Mouse (Mus musculus) forebrain, embryonic 13.5 days (tissue): ENCODE results near the gene Tshb. TPM values are rescaled to one million over a fixed set of nuclear protein-coding genes. Genes with fewer than 3 reads are reported as not detected.

ENCODE experiments used
- ATAC-seq: fragments of 200-750 bp; cut with Nextera tagmentation; 2 replicates; pipeline ENCODE4 v1.8.0; 2017
- H3K27ac ChIP-seq: fragments of 300-500 bp; sonication (generic); 2 replicates; pipeline ENCODE4 v1.5.1; 2015; ENCODE audit warnings: inconsistent platforms, mild to moderate bottlenecking, moderate library complexity
- H3K27me3 ChIP-seq: fragments of 300-500 bp; sonication (generic); 2 replicates; pipeline ENCODE4 v1.6.1; 2015; ENCODE audit warnings: mild to moderate bottlenecking, inconsistent platforms
- H3K36me3 ChIP-seq: fragments of 300-500 bp; sonication (generic); 2 replicates; pipeline ENCODE4 v1.6.1; 2015; ENCODE audit warnings: mild to moderate bottlenecking, inconsistent platforms; ENCODE audit not compliant: poor library complexity, severe bottlenecking
- H3K4me1 ChIP-seq: fragments of 300-500 bp; sonication (generic); 2 replicates; pipeline ENCODE4 v1.6.1; 2015; ENCODE audit warnings: inconsistent platforms
- H3K4me2 ChIP-seq: fragments of 300-500 bp; sonication (generic); 2 replicates; pipeline ENCODE4 v1.6.1; 2015; ENCODE audit warnings: inconsistent platforms, mild to moderate bottlenecking, moderate library complexity
- H3K4me3 ChIP-seq: fragments of 300-500 bp; sonication (generic); 2 replicates; pipeline ENCODE4 v1.5.1; 2015; ENCODE audit warnings: mild to moderate bottlenecking, inconsistent platforms
- H3K9ac ChIP-seq: fragments of 300-500 bp; sonication (generic); 2 replicates; pipeline ENCODE4 v1.6.1; 2015; ENCODE audit warnings: mild to moderate bottlenecking, inconsistent platforms
- H3K9me3 ChIP-seq: fragments of 300-500 bp; sonication (generic); replicated peaks from 2 replicates; pipeline ENCODE4 v1.6.1; 2016; ENCODE audit warnings: inconsistent platforms
- WGBS: fragments of 180-500 bp; shearing (Covaris S2); methylation state at CpG from one replicate; pipeline ENCODE4 v1.1.7; 2015; 5-methylcytosine and 5-hydroxymethylcytosine counted together
- polyA plus RNA-seq: library from polyadenylated mRNA; unstranded; fragments of >200 nt; fragmentation: Nextera tagmentation; extraction: Ambion mirVana; gene quantifications from 2 replicates; pipeline ENCODE4 v1.2.1, GENCODE M21; 2015

The Tshb gene
- polyA plus RNA-seq, 1 experiment from 2014 or later = 0.12 TPM

GRCm38 (mm10) chr3:102735638-102736037, 46.9 kb downstream of the Tshb start:
- Histone ChIP-seq H3K9ac (peak overlapping the region; percentile 79), H3K4me3 (peak overlapping the region; percentile 63), H3K27me3 (peaks cover 5% of the 10 kb centered on the region; the same call in 1 of the 2 replicates), H3K9me3 (no peaks in the 10 kb centered on the region), H3K36me3 (no peaks in the 10 kb centered on the region), H3K4me2 (peak overlapping the region; percentile 85), H3K27ac (no peak overlapping the region), H3K4me1 (peaks cover 22% of the 10 kb centered on the region)
- ATAC-seq = peak; percentile 36; the same call in 1 of the 2 replicates
- 45% methylated on average over 6 of the region's 6 CpGs for WGBS

- under 1% methylated on average over 33 of the region's 33 CpGs for WGBS
- Histone ChIP-seq H3K4me3 (peak overlapping the region; percentile 63), H3K36me3 (no peaks in the 10 kb centered on the region), H3K4me1 (peaks cover 22% of the 10 kb centered on the region), H3K27ac (no peak overlapping the region), H3K4me2 (peak overlapping the region; percentile 85), H3K27me3 (peaks cover 5% of the 10 kb centered on the region; the same call in 1 of the 2 replicates), H3K9me3 (no peaks in the 10 kb centered on the region), H3K9ac (peak overlapping the region; percentile 79)
- peak; percentile 84 for ATAC-seq
Measured at GRCm38 (mm10) chr3:102735031-102735558, 47.4 kb downstream of the Tshb start.

GRCm38 (mm10) chr3:102734313-102735030, 48.0 kb downstream of the Tshb start, which contains the start of gene Tspan2:
TSS of gene Tspan2 (plus strand) at chr3:102734529.
- Histone ChIP-seq H3K4me2 (peak within 1 kb of the TSS; percentile 85), H3K4me3 (peak within 1 kb of the TSS; percentile 63), H3K36me3 (no peaks in the 10 kb centered on the region), H3K9ac (peak within 1 kb of the TSS; percentile 79), H3K4me1 (peaks cover 22% of the 10 kb centered on the region), H3K9me3 (no peaks in the 10 kb centered on the region), H3K27me3 (peaks cover 5% of the 10 kb centered on the region; the same call in 1 of the 2 replicates), H3K27ac (no peak within 1 kb of the TSS)
- under 1% methylated on average over 53 of the region's 54 CpGs for WGBS
- peak; percentile 78 for ATAC-seq

GRCm38 (mm10) chr3:102733936-102734312, 48.6 kb downstream of the Tshb start:
- Histone ChIP-seq H3K4me2 (peak overlapping the region; percentile 85), H3K36me3 (no peaks in the 10 kb centered on the region), H3K4me3 (peak overlapping the region; percentile 63), H3K9ac (peak overlapping the region; percentile 79; the same call in 1 of the 2 replicates), H3K9me3 (no peaks in the 10 kb centered on the region), H3K4me1 (peaks cover 21% of the 10 kb centered on the region), H3K27ac (no peak overlapping the region), H3K27me3 (peaks cover 5% of the 10 kb centered on the region; the same call in 1 of the 2 replicates)
- WGBS = 37% methylated on average over 6 of the region's 6 CpGs
- no peak for ATAC-seq

GRCm38 (mm10) chr3:102733050-102733449, 49.5 kb downstream of the Tshb start:
- Histone ChIP-seq H3K27me3 (peaks cover 5% of the 10 kb centered on the region; the same call in 1 of the 2 replicates), H3K9me3 (no peaks in the 10 kb centered on the region), H3K27ac (no peak overlapping the region), H3K9ac (no peak overlapping the region), H3K36me3 (no peaks in the 10 kb centered on the region), H3K4me2 (no peak overlapping the region), H3K4me3 (no peak overlapping the region), H3K4me1 (peaks cover 18% of the 10 kb centered on the region)
- ATAC-seq = no peak
- WGBS = 97% methylated on average over 3 of the region's 3 CpGs

- Histone ChIP-seq H3K4me3 (no peak overlapping the region), H3K9me3 (no peaks in the 10 kb centered on the region), H3K9ac (no peak overlapping the region), H3K36me3 (no peaks in the 10 kb centered on the region), H3K4me2 (no peak overlapping the region), H3K4me1 (peaks cover 18% of the 10 kb centered on the region), H3K27ac (no peak overlapping the region), H3K27me3 (peaks cover 5% of the 10 kb centered on the region; the same call in 1 of the 2 replicates)
- 91% methylated on average over 4 of the region's 4 CpGs for WGBS
- ATAC-seq = no peak
Measured at GRCm38 (mm10) chr3:102732619-102733018, 49.9 kb downstream of the Tshb start.

- Histone ChIP-seq H3K27me3 (peaks cover 5% of the 10 kb centered on the region; the same call in 1 of the 2 replicates), H3K9ac (no peak overlapping the region), H3K4me1 (peaks cover 14% of the 10 kb centered on the region), H3K36me3 (no peaks in the 10 kb centered on the region), H3K4me3 (no peak overlapping the region), H3K4me2 (no peak overlapping the region), H3K27ac (no peak overlapping the region), H3K9me3 (no peaks in the 10 kb centered on the region)
- no peak for ATAC-seq
- 69% methylated on average over 3 of the region's 3 CpGs for WGBS
Measured at GRCm38 (mm10) chr3:102731112-102731511, 51.4 kb downstream of the Tshb start.

- Histone ChIP-seq H3K4me1 (peaks cover 5% of the 10 kb centered on the region), H3K9ac (no peak overlapping the region), H3K4me2 (no peak overlapping the region), H3K27me3 (peaks cover 5% of the 10 kb centered on the region; the same call in 1 of the 2 replicates), H3K9me3 (no peaks in the 10 kb centered on the region), H3K27ac (no peak overlapping the region), H3K36me3 (no peaks in the 10 kb centered on the region), H3K4me3 (no peak overlapping the region)
- no peak for ATAC-seq
- 64% methylated on average over 5 of the region's 5 CpGs for WGBS
Measured at GRCm38 (mm10) chr3:102729416-102729815, 53.1 kb downstream of the Tshb start.

Other genes starting within 250 kb of the Tshb start
- gene Tspan2, start 48.2 kb downstream of the Tshb start, polyA plus RNA-seq = 5.6 and 5.8 TPM in 2 replicates
- not detected in 2 replicates for gene Sycp1, start 153.4 kb upstream of the Tshb start, polyA plus RNA-seq
- gene Nr1h5, start 181.4 kb upstream of the Tshb start, polyA plus RNA-seq = not detected in 2 replicates
- 54.5 and 61.0 TPM in 2 replicates for gene Sike1, start 213.0 kb upstream of the Tshb start, polyA plus RNA-seq
- gene Csde1, start 237.7 kb upstream of the Tshb start, polyA plus RNA-seq = 468 and 476 TPM in 2 replicates